Mouse (Mus musculus) ES-E14 (cell line): ENCODE data around the gene Hdgfl2.

Experiments used
- CHD2 ChIP-seq: IDR thresholded peaks from 2 replicates; pipeline ENCODE4 v1.6.1; 2014; ENCODE audit warnings: mild to moderate bottlenecking, low read depth, low read length, inconsistent platforms
- HCFC1 ChIP-seq: IDR thresholded peaks from 2 replicates; pipeline ENCODE4 v1.6.1; 2012; ENCODE audit warnings: low read length, inconsistent platforms, borderline replicate concordance; ENCODE audit not compliant: insufficient read depth
- MAFK ChIP-seq: IDR thresholded peaks from 2 replicates; pipeline ENCODE4 v1.6.1; 2014; ENCODE audit warnings: mild to moderate bottlenecking, low read depth, low read length, inconsistent platforms; ENCODE audit not compliant: insufficient read depth
- ZNF384 ChIP-seq: IDR thresholded peaks from 2 replicates; pipeline ENCODE4 v1.6.1; 2012; ENCODE audit warnings: low read depth, low read length, inconsistent platforms

DNA sequence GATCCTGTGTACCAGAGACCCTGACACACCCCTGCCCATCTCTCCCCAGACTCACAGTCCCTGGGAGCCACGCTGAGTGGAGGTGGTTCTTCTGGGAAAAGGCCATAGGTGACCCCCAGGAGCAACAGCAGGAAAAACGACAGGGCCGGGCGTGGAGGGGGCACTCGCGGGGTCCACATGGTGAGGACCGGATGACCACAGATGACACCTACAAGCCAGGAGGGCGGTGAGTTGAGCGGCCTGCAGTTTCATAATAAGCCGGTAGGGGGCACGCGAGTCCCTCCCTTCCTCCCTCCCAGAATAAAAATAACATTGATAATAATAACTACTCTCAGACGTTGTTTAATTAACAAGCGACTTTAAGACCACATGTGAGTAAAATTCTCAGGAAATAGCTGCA is 53.2 kb downstream of the Hdgfl2 start:
- TF ChIP-seq HCFC1 (no peak), MAFK (no peak), ZNF384 (no peak), CHD2 (no peak)
